Mouse (Mus musculus): Measurements from ENCODE around the gene Tspan11. TPM values are rescaled to one million over a fixed set of nuclear protein-coding genes. Genes with fewer than 3 reads are reported as not detected.

The Tspan11 gene
- total and polyA plus RNA-seq, 3 experiments, result 0.05 TPM; not detected in 2

DNA sequence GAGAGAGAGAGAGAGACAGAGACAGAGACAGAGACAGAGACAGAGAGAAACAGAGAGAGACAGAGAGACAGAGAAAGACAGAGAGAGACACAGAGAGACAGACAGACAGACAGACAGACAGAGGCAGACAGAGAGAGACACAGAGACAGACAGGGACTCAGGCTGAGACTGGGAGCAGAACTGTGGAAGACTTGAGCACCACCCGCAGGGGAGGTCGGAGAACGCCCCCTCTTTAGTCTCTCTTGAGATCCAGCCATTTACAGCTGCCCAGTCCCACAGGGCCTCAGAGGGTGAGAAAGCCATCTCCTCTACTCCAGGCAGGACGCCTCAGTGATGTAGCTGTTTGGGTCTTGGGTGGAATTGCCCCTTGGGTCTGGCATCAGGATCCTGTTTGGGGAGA, 30.3 kb downstream of the Tspan11 start:
- no peaks in the 10 kb centered on the region for H3K27me3 ChIP-seq (ENCODE audit: insufficient read depth, low read length)
- TF ChIP-seq TAL1 (conservative IDR thresholded peaks at IDR 0.05; ENCODE audit: low read depth, low read length), result no peak
- TF ChIP-seq CTCF (IDR thresholded peaks at IDR 0.05; ENCODE audit: low read depth, low read length), result no peak
- TF ChIP-seq GATA2 (IDR thresholded peaks at IDR 0.05; ENCODE audit: borderline replicate concordance, low read depth, low read length), result no peak
- no peak for TF ChIP-seq POLR2AphosphoS5 (IDR thresholded peaks at IDR 0.05; ENCODE audit: insufficient replicate concordance, low read depth, low read length)
- no peak for TF ChIP-seq GATA1 (IDR thresholded peaks at IDR 0.05; ENCODE audit: borderline replicate concordance, low read length)
- no peaks in the 10 kb centered on the region for H3K4me1 ChIP-seq (ENCODE audit: insufficient read depth, low read depth, low read length)
- DNase-seq (ENCODE audit: low spot score) (no peak), ATAC-seq (ENCODE audit: extremely low read depth, insufficient number of reproducible peaks, low FRiP score, poor library complexity, severe bottlenecking) (no peak)
- no peaks in the 10 kb centered on the region for H3K36me3 ChIP-seq (replicated peaks)
- peaks cover 83% of the 10 kb centered on the region for H3K9me3 ChIP-seq (replicated peaks)
- H3K4me3 ChIP-seq (ENCODE audit: low read depth, low read length), result no peak overlapping the region

DNA sequence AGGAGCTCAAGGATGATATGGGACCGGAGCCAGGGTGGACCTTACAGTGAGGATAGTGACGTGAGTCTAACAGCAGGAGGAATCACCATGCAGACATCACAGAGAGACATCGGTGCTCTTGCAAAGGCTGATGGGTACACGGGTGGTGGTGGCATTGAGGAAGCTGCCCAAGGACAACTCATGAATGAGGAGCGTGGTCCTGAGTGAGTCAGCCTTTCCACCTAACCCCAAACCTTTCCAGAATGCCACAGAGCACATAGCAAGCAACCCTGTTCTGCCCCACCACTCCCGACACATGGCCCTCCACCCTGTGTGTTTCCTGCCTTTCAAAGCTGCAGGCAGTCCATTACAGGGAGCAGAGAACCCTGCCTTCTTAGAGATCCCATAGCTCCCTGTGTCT, 32.1 kb downstream of the Tspan11 start:
- Histone ChIP-seq H3K4me3 (ENCODE audit: low read depth, low read length) (no peak overlapping the region), H3K9me3 (replicated peaks) (peaks cover 78% of the 10 kb centered on the region), H3K4me1 (ENCODE audit: insufficient read depth, low read depth, low read length) (no peaks in the 10 kb centered on the region), H3K36me3 (replicated peaks) (no peaks in the 10 kb centered on the region), H3K27me3 (ENCODE audit: insufficient read depth, low read length) (no peaks in the 10 kb centered on the region)
- DNase-seq (ENCODE audit: low spot score) (no peak), ATAC-seq (ENCODE audit: extremely low read depth, insufficient number of reproducible peaks, low FRiP score, poor library complexity, severe bottlenecking) (no peak)
- TF ChIP-seq GATA2 (IDR thresholded peaks at IDR 0.05; ENCODE audit: borderline replicate concordance, low read depth, low read length) (no peak), GATA1 (IDR thresholded peaks at IDR 0.05; ENCODE audit: borderline replicate concordance, low read length) (no peak), CTCF (IDR thresholded peaks at IDR 0.05; ENCODE audit: low read depth, low read length) (no peak), TAL1 (conservative IDR thresholded peaks at IDR 0.05; ENCODE audit: low read depth, low read length) (no peak), POLR2AphosphoS5 (IDR thresholded peaks at IDR 0.05; ENCODE audit: insufficient replicate concordance, low read depth, low read length) (no peak)

DNA sequence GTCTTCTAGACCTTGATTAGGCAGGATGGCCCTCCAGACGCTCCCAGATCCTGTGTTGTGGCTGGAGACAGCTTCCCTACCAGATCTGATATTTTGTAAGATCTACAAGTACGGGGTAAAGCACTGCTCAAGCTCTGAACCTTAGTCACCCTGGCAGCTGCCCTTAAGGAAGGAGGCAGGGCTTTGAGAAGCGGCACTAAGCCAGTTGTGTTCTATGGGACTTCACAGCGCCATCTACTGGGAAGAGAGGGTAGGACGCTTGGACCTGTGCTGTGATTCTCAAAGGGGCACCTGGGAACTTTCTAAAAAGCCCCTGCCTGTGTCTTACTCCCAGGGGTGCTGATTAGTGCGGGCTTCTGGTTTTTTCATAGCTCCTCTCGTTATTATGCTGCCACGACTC, 33.3 kb downstream of the Tspan11 start:
- no peak for DNase-seq (ENCODE audit: low spot score)
- H3K4me1 ChIP-seq (ENCODE audit: insufficient read depth, low read depth, low read length), result no peaks in the 10 kb centered on the region
- H3K9me3 ChIP-seq (replicated peaks), result peaks cover 84% of the 10 kb centered on the region
- no peak for TF ChIP-seq CTCF (IDR thresholded peaks at IDR 0.05; ENCODE audit: low read depth, low read length)
- TF ChIP-seq TAL1 (conservative IDR thresholded peaks at IDR 0.05; ENCODE audit: low read depth, low read length), result no peak
- TF ChIP-seq POLR2AphosphoS5 (IDR thresholded peaks at IDR 0.05; ENCODE audit: insufficient replicate concordance, low read depth, low read length), result no peak
- ATAC-seq (ENCODE audit: extremely low read depth, insufficient number of reproducible peaks, low FRiP score, poor library complexity, severe bottlenecking), result no peak
- no peak overlapping the region for H3K4me3 ChIP-seq (ENCODE audit: low read depth, low read length)
- H3K27me3 ChIP-seq (ENCODE audit: insufficient read depth, low read length), result no peaks in the 10 kb centered on the region
- H3K36me3 ChIP-seq (replicated peaks), result no peaks in the 10 kb centered on the region

DNA sequence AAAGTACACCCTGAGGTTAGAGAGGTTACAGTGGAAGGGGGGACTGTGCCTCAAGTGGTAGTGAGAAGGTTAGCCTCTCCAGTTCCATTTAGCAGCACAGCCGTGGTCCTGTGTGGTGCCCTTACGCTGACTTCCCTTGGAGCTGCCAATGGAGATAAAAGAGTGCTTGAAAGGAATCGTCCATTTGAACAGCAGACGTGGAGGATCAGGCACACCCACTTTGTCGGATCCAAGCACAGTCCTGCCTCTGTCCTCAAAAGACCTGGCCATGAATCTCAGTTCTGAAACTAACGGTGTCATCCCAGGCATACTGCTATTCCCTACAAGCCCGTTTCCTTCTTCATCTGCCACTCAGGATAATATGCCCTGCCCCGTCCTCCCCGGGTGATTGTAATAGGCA, 34.6 kb downstream of the Tspan11 start:
- Histone ChIP-seq H3K36me3 (replicated peaks) (no peaks in the 10 kb centered on the region), H3K9me3 (replicated peaks) (peaks cover 86% of the 10 kb centered on the region), H3K4me1 (ENCODE audit: insufficient read depth, low read depth, low read length) (no peaks in the 10 kb centered on the region), H3K27me3 (ENCODE audit: insufficient read depth, low read length) (no peaks in the 10 kb centered on the region), H3K4me3 (ENCODE audit: low read depth, low read length) (no peak overlapping the region)
- no peak for ATAC-seq (ENCODE audit: extremely low read depth, insufficient number of reproducible peaks, low FRiP score, poor library complexity, severe bottlenecking)
- no peak for TF ChIP-seq GATA2 (IDR thresholded peaks at IDR 0.05; ENCODE audit: borderline replicate concordance, low read depth, low read length)
- TF ChIP-seq GATA1 (IDR thresholded peaks at IDR 0.05; ENCODE audit: borderline replicate concordance, low read length), result no peak
- no peak for TF ChIP-seq POLR2AphosphoS5 (IDR thresholded peaks at IDR 0.05; ENCODE audit: insufficient replicate concordance, low read depth, low read length)
- no peak for TF ChIP-seq TAL1 (conservative IDR thresholded peaks at IDR 0.05; ENCODE audit: low read depth, low read length)
- no peak for TF ChIP-seq CTCF (IDR thresholded peaks at IDR 0.05; ENCODE audit: low read depth, low read length)
- no peak for DNase-seq (ENCODE audit: low spot score)

DNA sequence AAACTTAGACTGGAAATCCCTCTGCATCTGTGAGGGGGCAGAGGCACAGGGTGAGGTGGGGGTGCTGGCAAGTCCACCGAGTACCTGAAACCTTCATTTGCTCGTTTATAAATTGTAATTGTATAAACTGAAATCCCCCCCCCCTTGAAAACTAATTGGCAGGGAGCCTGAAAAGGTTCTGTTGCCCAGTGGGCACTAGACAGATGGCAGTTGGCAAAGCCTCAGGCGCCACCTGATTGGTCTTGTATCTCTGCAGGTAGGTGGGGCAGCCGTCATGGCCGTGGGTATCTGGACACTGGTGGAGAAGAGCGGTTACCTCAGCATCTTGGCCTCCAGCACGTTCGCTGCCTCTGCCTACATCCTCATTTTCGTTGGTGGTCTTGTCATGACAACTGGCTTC, 35.9 kb downstream of the Tspan11 start:
- Histone ChIP-seq H3K4me1 (ENCODE audit: insufficient read depth, low read depth, low read length) (no peaks in the 10 kb centered on the region), H3K36me3 (replicated peaks) (no peaks in the 10 kb centered on the region), H3K4me3 (ENCODE audit: low read depth, low read length) (no peak overlapping the region), H3K27me3 (ENCODE audit: insufficient read depth, low read length) (no peaks in the 10 kb centered on the region), H3K9me3 (replicated peaks) (peaks cover 85% of the 10 kb centered on the region)
- ATAC-seq (ENCODE audit: extremely low read depth, insufficient number of reproducible peaks, low FRiP score, poor library complexity, severe bottlenecking) (no peak), DNase-seq (ENCODE audit: low spot score) (no peak)
- TF ChIP-seq TAL1 (conservative IDR thresholded peaks at IDR 0.05; ENCODE audit: low read depth, low read length) (no peak), CTCF (IDR thresholded peaks at IDR 0.05; ENCODE audit: low read depth, low read length) (no peak)

DNA sequence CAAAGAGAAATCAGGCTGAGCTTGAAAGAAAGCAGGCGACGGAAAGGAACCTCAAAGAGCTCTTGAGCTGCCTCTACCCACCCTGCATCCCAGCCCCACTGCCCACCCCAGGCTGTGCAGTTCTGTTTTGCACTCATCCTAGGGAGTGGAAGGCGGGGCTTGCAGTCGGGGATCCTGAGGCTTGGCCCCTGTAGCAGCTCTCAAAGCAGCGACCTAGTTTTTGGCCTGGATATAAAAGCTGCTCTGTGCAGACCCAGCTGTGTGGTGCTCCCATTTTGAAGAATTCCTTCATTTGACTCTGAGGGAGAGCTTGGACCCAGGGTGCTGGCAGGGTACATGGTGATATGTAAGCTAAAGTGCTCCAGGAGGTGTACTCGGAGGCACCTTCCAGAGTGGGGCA, 37.4 kb downstream of the Tspan11 start:
- H3K36me3 ChIP-seq (replicated peaks), result no peaks in the 10 kb centered on the region
- no peak for TF ChIP-seq GATA2 (IDR thresholded peaks at IDR 0.05; ENCODE audit: borderline replicate concordance, low read depth, low read length)
- no peak for TF ChIP-seq CTCF (IDR thresholded peaks at IDR 0.05; ENCODE audit: low read depth, low read length)
- TF ChIP-seq TAL1 (conservative IDR thresholded peaks at IDR 0.05; ENCODE audit: low read depth, low read length), result no peak
- no peak for TF ChIP-seq GATA1 (IDR thresholded peaks at IDR 0.05; ENCODE audit: borderline replicate concordance, low read length)
- TF ChIP-seq POLR2AphosphoS5 (IDR thresholded peaks at IDR 0.05; ENCODE audit: insufficient replicate concordance, low read depth, low read length), result no peak
- H3K4me1 ChIP-seq (ENCODE audit: insufficient read depth, low read depth, low read length), result no peaks in the 10 kb centered on the region
- H3K27me3 ChIP-seq (ENCODE audit: insufficient read depth, low read length), result no peaks in the 10 kb centered on the region
- no peak for ATAC-seq (ENCODE audit: extremely low read depth, insufficient number of reproducible peaks, low FRiP score, poor library complexity, severe bottlenecking)
- H3K4me3 ChIP-seq (ENCODE audit: low read depth, low read length), result no peak overlapping the region
- peaks cover 83% of the 10 kb centered on the region for H3K9me3 ChIP-seq (replicated peaks)
- no peak for DNase-seq (ENCODE audit: low spot score)

DNA sequence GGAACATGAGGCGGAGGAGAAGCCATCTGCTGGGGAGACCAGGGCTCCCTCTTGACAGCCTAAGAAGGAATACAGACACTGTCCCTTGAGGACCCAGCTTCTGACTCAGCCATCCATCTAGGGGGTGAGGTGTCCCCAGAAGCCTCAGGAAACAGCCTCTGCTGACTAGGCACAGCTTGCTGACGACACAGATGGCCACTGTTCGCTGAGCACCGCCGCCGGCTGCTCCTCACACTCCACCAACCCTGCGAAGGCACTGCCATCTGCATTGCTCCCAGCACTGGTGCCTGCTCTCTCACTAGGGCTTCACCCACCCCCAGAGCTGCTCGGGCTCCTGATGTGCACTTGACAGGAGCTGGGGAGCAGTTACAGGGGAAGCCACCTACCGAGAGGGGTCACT, 38.5 kb downstream of the Tspan11 start:
- Histone ChIP-seq H3K27me3 (ENCODE audit: insufficient read depth, low read length) (no peaks in the 10 kb centered on the region), H3K36me3 (replicated peaks) (no peaks in the 10 kb centered on the region), H3K4me3 (ENCODE audit: low read depth, low read length) (no peak overlapping the region; the same call in 1 of the 2 replicates), H3K9me3 (replicated peaks) (peaks cover 83% of the 10 kb centered on the region), H3K4me1 (ENCODE audit: insufficient read depth, low read depth, low read length) (no peaks in the 10 kb centered on the region)
- no peak for TF ChIP-seq GATA1 (IDR thresholded peaks at IDR 0.05; ENCODE audit: borderline replicate concordance, low read length)
- no peak for TF ChIP-seq GATA2 (IDR thresholded peaks at IDR 0.05; ENCODE audit: borderline replicate concordance, low read depth, low read length)
- no peak for TF ChIP-seq CTCF (IDR thresholded peaks at IDR 0.05; ENCODE audit: low read depth, low read length)
- no peak for TF ChIP-seq POLR2AphosphoS5 (IDR thresholded peaks at IDR 0.05; ENCODE audit: insufficient replicate concordance, low read depth, low read length)
- no peak for TF ChIP-seq TAL1 (conservative IDR thresholded peaks at IDR 0.05; ENCODE audit: low read depth, low read length)
- ATAC-seq (ENCODE audit: extremely low read depth, insufficient number of reproducible peaks, low FRiP score, poor library complexity, severe bottlenecking), result no peak
- no peak for DNase-seq (ENCODE audit: low spot score)

Data from G1E (cell line).